Mouse (Mus musculus): ENCODE results near the gene 1110017D15Rik.

Gene 1110017D15Rik

GRCm38 (mm10) chr4:41513309-41513708 lies 3.8 kb downstream of the 1110017D15Rik start:
- no peak for DNase-seq (ENCODE audit: low read depth, low spot score)

- DNase-seq (ENCODE audit: low read depth, low spot score), result no peak
Observed at GRCm38 (mm10) chr4:41507998-41508397, 9.1 kb downstream of the 1110017D15Rik start.

- peak; percentile 42 for DNase-seq (ENCODE audit: low read depth, low spot score)
Observed at GRCm38 (mm10) chr4:41507326-41507924, 9.7 kb downstream of the 1110017D15Rik start.

- DNase-seq (ENCODE audit: low read depth, low spot score), result peak; percentile 93
Observed at GRCm38 (mm10) chr4:41506906-41507305, 10.2 kb downstream of the 1110017D15Rik start.

- peak; percentile 90 for DNase-seq (ENCODE audit: low read depth, low spot score)
Observed at GRCm38 (mm10) chr4:41506156-41506555, 11.0 kb downstream of the 1110017D15Rik start.

GRCm38 (mm10) chr4:41505131-41505551 lies 12.0 kb downstream of the 1110017D15Rik start:
- peak; percentile 85 for DNase-seq (ENCODE audit: low read depth, low spot score)

- DNase-seq (ENCODE audit: low read depth, low spot score), result peak; percentile 61
Observed at GRCm38 (mm10) chr4:41504325-41504724, 12.8 kb downstream of the 1110017D15Rik start.

- peak; percentile 100 for DNase-seq (ENCODE audit: low read depth, low spot score)
Observed at GRCm38 (mm10) chr4:41502986-41503412, 14.1 kb downstream of the 1110017D15Rik start, which contains the start of gene AI464131. Gene AI464131, minus strand, starts transcription at chr4:41503076.

- DNase-seq (ENCODE audit: low read depth, low spot score), result peak; percentile 90
Observed at GRCm38 (mm10) chr4:41502171-41502940, 14.8 kb downstream of the 1110017D15Rik start.

GRCm38 (mm10) chr4:41500787-41501186 lies 16.3 kb downstream of the 1110017D15Rik start:
- DNase-seq (ENCODE audit: low read depth, low spot score), result no peak

- no peak for DNase-seq (ENCODE audit: low read depth, low spot score)
Observed at GRCm38 (mm10) chr4:41499619-41500018, 17.5 kb downstream of the 1110017D15Rik start.

GRCm38 (mm10) chr4:41498921-41499391 lies 18.2 kb downstream of the 1110017D15Rik start:
- peak; percentile 63 for DNase-seq (ENCODE audit: low read depth, low spot score)

- peak; percentile 48 for DNase-seq (ENCODE audit: low read depth, low spot score)
Observed at GRCm38 (mm10) chr4:41497995-41498845, 18.9 kb downstream of the 1110017D15Rik start.

- peak; percentile 87 for DNase-seq (ENCODE audit: low read depth, low spot score)
Observed at GRCm38 (mm10) chr4:41497579-41497978, 19.6 kb downstream of the 1110017D15Rik start.

- no peak for DNase-seq (ENCODE audit: low read depth, low spot score)
Observed at GRCm38 (mm10) chr4:41497046-41497445, 20.1 kb downstream of the 1110017D15Rik start.

GRCm38 (mm10) chr4:41495850-41496249 lies 21.3 kb downstream of the 1110017D15Rik start:
- DNase-seq (ENCODE audit: low read depth, low spot score), result no peak

GRCm38 (mm10) chr4:41495076-41495475 lies 22.1 kb downstream of the 1110017D15Rik start:
- DNase-seq (ENCODE audit: low read depth, low spot score), result no peak

GRCm38 (mm10) chr4:41494378-41494777 lies 22.8 kb downstream of the 1110017D15Rik start:
- DNase-seq (ENCODE audit: low read depth, low spot score), result no peak

- no peak for DNase-seq (ENCODE audit: low read depth, low spot score)
Observed at GRCm38 (mm10) chr4:41493464-41494116, 23.5 kb downstream of the 1110017D15Rik start.

GRCm38 (mm10) chr4:41492951-41493350 lies 24.2 kb downstream of the 1110017D15Rik start:
- DNase-seq (ENCODE audit: low read depth, low spot score), result peak; percentile 28

- no peak for DNase-seq (ENCODE audit: low read depth, low spot score)
Observed at GRCm38 (mm10) chr4:41481601-41482017, 35.5 kb downstream of the 1110017D15Rik start.
